Mouse (Mus musculus): ENCODE data around the gene Slc16a5. TPM values are rescaled to one million over a fixed set of nuclear protein-coding genes. Genes with fewer than 3 reads are reported as not detected.

Slc16a5 gene
- polyA plus RNA-seq, 1 experiment from 2014 or later, result 0.34 TPM

Small RNA genes within 50 kb of the gene (microRNA-seq; reads per million reads assigned to microRNA genes)
- gene Mir3968, result not detected

Other genes starting within 250 kb of the Slc16a5 start
- 0.06 and 0.07 TPM in 2 replicates for gene Grin2c, start 195.2 kb upstream of the Slc16a5 start, polyA plus RNA-seq (2016; fragmentation: Nextera tagmentation; extraction: Ambion mirVana)
- gene Fdxr, start 185.4 kb upstream of the Slc16a5 start, polyA plus RNA-seq (2016; fragmentation: Nextera tagmentation; extraction: Ambion mirVana), result 17.6 and 18.1 TPM in 2 replicates
- gene Fads6, start 164.8 kb upstream of the Slc16a5 start, polyA plus RNA-seq (2016; fragmentation: Nextera tagmentation; extraction: Ambion mirVana), result 0.27 and 0.62 TPM in 2 replicates
- not detected in 2 replicates for gene Otop2, start 155.3 kb upstream of the Slc16a5 start, polyA plus RNA-seq (2016; fragmentation: Nextera tagmentation; extraction: Ambion mirVana)
- gene Ush1g, start 140.4 kb upstream of the Slc16a5 start, polyA plus RNA-seq (2016; fragmentation: Nextera tagmentation; extraction: Ambion mirVana), result 0.04 TPM in 2 replicates
- gene Otop3, start 127.7 kb upstream of the Slc16a5 start, polyA plus RNA-seq (2016; fragmentation: Nextera tagmentation; extraction: Ambion mirVana), result not detected in 2 replicates
- gene Hid1, start 94.7 kb upstream of the Slc16a5 start, polyA plus RNA-seq (2016; fragmentation: Nextera tagmentation; extraction: Ambion mirVana), result 8.6 and 9.6 TPM in 2 replicates
- 15.6 and 16.4 TPM in 2 replicates for gene Cdr2l, start 80.6 kb upstream of the Slc16a5 start, polyA plus RNA-seq (2016; fragmentation: Nextera tagmentation; extraction: Ambion mirVana)
- 221 and 228 TPM in 2 replicates for gene Mrpl58, start 58.7 kb upstream of the Slc16a5 start, polyA plus RNA-seq (2016; fragmentation: Nextera tagmentation; extraction: Ambion mirVana)
- 880 and 890 TPM in 2 replicates for gene Atp5h, start 42.5 kb upstream of the Slc16a5 start, polyA plus RNA-seq (2016; fragmentation: Nextera tagmentation; extraction: Ambion mirVana)
- gene Kctd2, start 42.3 kb upstream of the Slc16a5 start, polyA plus RNA-seq (2016; fragmentation: Nextera tagmentation; extraction: Ambion mirVana), result 14.8 and 17.3 TPM in 2 replicates
- 0.15 TPM in 1 of 2 replicates, not detected in the other for gene Trim80, start 21.9 kb upstream of the Slc16a5 start, polyA plus RNA-seq (2016; fragmentation: Nextera tagmentation; extraction: Ambion mirVana)
- 9.0 and 9.9 TPM in 2 replicates for gene Armc7, start 13.2 kb downstream of the Slc16a5 start, polyA plus RNA-seq (2016; fragmentation: Nextera tagmentation; extraction: Ambion mirVana)
- 90.9 and 92.2 TPM in 2 replicates for gene Nt5c, start 29.4 kb downstream of the Slc16a5 start, polyA plus RNA-seq (2016; fragmentation: Nextera tagmentation; extraction: Ambion mirVana)
- gene Jpt1, start 51.9 kb downstream of the Slc16a5 start, polyA plus RNA-seq (2016; fragmentation: Nextera tagmentation; extraction: Ambion mirVana), result 592 and 614 TPM in 2 replicates
- gene Sumo2, start 73.8 kb downstream of the Slc16a5 start, polyA plus RNA-seq (2016; fragmentation: Nextera tagmentation; extraction: Ambion mirVana), result 1,425 and 1,473 TPM in 2 replicates
- 252 and 253 TPM in 2 replicates for gene Nup85, start 102.0 kb downstream of the Slc16a5 start, polyA plus RNA-seq (2016; fragmentation: Nextera tagmentation; extraction: Ambion mirVana)
- 100 and 101 TPM in 2 replicates for gene Mrps7, start 141.5 kb downstream of the Slc16a5 start, polyA plus RNA-seq (2016; fragmentation: Nextera tagmentation; extraction: Ambion mirVana)
- gene Gga3, start 141.6 kb downstream of the Slc16a5 start, polyA plus RNA-seq (2016; fragmentation: Nextera tagmentation; extraction: Ambion mirVana), result 29.6 and 33.3 TPM in 2 replicates
- 19.4 and 19.8 TPM in 2 replicates for gene Mif4gd, start 150.5 kb downstream of the Slc16a5 start, polyA plus RNA-seq (2016; fragmentation: Nextera tagmentation; extraction: Ambion mirVana)
- 23.5 and 24.6 TPM in 2 replicates for gene Slc25a19, start 165.8 kb downstream of the Slc16a5 start, polyA plus RNA-seq (2016; fragmentation: Nextera tagmentation; extraction: Ambion mirVana)
- 73.5 and 76.0 TPM in 2 replicates for gene Grb2, start 246.1 kb downstream of the Slc16a5 start, polyA plus RNA-seq (2016; fragmentation: Nextera tagmentation; extraction: Ambion mirVana)

Measured in embryonic facial prominence, embryonic 10.5 days (tissue).